Mouse (Mus musculus) kidney, postnatal 0 days (tissue): ENCODE data around the gene Cnnm2. TPM values are rescaled to one million over a fixed set of nuclear protein-coding genes. Genes with fewer than 3 reads are reported as not detected.

Source experiments
- ATAC-seq: fragments of 200-750 bp; cut with Nextera tagmentation; replicated peaks from 2 replicates; pipeline ENCODE4 v1.8.0; 2017; ENCODE audit warnings: low read depth, moderate number of reproducible peaks, moderate TSS enrichment, moderate library complexity; ENCODE audit not compliant: low FRiP score
- DNase-seq: peaks from one replicate; pipeline ENCODE4 v3.0.0-alpha.2; 2016; ENCODE audit warnings: low spot score
- H3K27ac ChIP-seq: fragments of 300-500 bp; sonication (generic); 2 replicates; pipeline ENCODE4 v1.5.1; 2014; ENCODE audit warnings: mild to moderate bottlenecking
- H3K27me3 ChIP-seq: fragments of 300-500 bp; sonication (generic); 2 replicates; pipeline ENCODE4 v1.6.1; 2014; ENCODE audit warnings: low read length, mixed read lengths; ENCODE audit not compliant: insufficient read depth
- H3K36me3 ChIP-seq: fragments of 300-500 bp; sonication (generic); 2 replicates; pipeline ENCODE4 v1.6.1; 2014; ENCODE audit warnings: low read length, mixed read lengths; ENCODE audit not compliant: insufficient read depth
- H3K4me1 ChIP-seq: fragments of 300-500 bp; sonication (generic); replicated peaks from 2 replicates; pipeline ENCODE4 v1.6.1; 2014; ENCODE audit warnings: antibody characterized with exemption, low read length, mixed read lengths; ENCODE audit not compliant: insufficient read depth
- H3K4me2 ChIP-seq: fragments of 300-500 bp; sonication (generic); 2 replicates; pipeline ENCODE4 v1.6.1; 2014; ENCODE audit warnings: mild to moderate bottlenecking, low read length, moderate library complexity, mixed read lengths
- H3K4me3 ChIP-seq: fragments of 300-500 bp; sonication (generic); replicated peaks from 2 replicates; pipeline ENCODE4 v1.5.1; 2014; ENCODE audit warnings: low read depth, low read length
- H3K9ac ChIP-seq: fragments of 300-500 bp; sonication (generic); 2 replicates; pipeline ENCODE4 v1.6.1; 2014; ENCODE audit warnings: low read depth, low read length
- H3K9me3 ChIP-seq: fragments of 300-500 bp; sonication (generic); replicated peaks from 2 replicates; pipeline ENCODE4 v1.6.1; 2016; ENCODE audit warnings: low read length, inconsistent platforms, mixed read lengths
- CTCF ChIP-seq: IDR thresholded peaks from 2 replicates; pipeline ENCODE4 v1.5.1; 2016; ENCODE audit warnings: antibody characterized with exemption, low read depth, mild to moderate bottlenecking, moderate library complexity
- WGBS: fragments of 180-500 bp; shearing (Covaris S2); extraction: QIAGEN DNeasy Blood & Tissue Kit; methylation state at CpG from one replicate; pipeline ENCODE4 v1.1.7; 2014; 5-methylcytosine and 5-hydroxymethylcytosine counted together
- polyA plus RNA-seq: library from polyadenylated mRNA; unstranded; fragments of >200 nt; fragmentation: Nextera tagmentation; extraction: Ambion mirVana; gene quantifications from 2 replicates; pipeline ENCODE4 v1.2.1, GENCODE M21; 2015

The Cnnm2 gene
- polyA plus RNA-seq, 1 experiment from 2014 or later = 11.0 TPM

- no peak for TF ChIP-seq CTCF
- Histone ChIP-seq H3K27me3 (no peaks in the 10 kb centered on the region), H3K4me1 (peaks cover 3% of the 10 kb centered on the region; the same call in 1 of the 2 replicates), H3K9ac (no peak overlapping the region), H3K4me2 (no peak overlapping the region), H3K27ac (no peak overlapping the region), H3K9me3 (no peaks in the 10 kb centered on the region), H3K4me3 (no peak overlapping the region), H3K36me3 (no peaks in the 10 kb centered on the region)
- 40% methylated on average over 6 of the region's 6 CpGs for WGBS
- DNase-seq = no peak
- ATAC-seq = no peak
Measured at GRCm38 (mm10) chr19:46856232-46856631, 94.8 kb downstream of the Cnnm2 start.

GRCm38 (mm10) chr19:46856780-46857179, 95.4 kb downstream of the Cnnm2 start:
- Histone ChIP-seq H3K27me3 (no peaks in the 10 kb centered on the region), H3K4me2 (no peak overlapping the region), H3K9me3 (no peaks in the 10 kb centered on the region), H3K4me3 (no peak overlapping the region), H3K4me1 (peaks cover 3% of the 10 kb centered on the region; the same call in 1 of the 2 replicates), H3K36me3 (no peaks in the 10 kb centered on the region), H3K9ac (no peak overlapping the region), H3K27ac (no peak overlapping the region)
- 36% methylated on average over 10 of the region's 10 CpGs for WGBS
- no peak for TF ChIP-seq CTCF
- no peak for DNase-seq
- ATAC-seq = no peak

GRCm38 (mm10) chr19:46857277-46857989, 96.0 kb downstream of the Cnnm2 start:
- no peaks in the 10 kb centered on the region for H3K27me3 ChIP-seq
- H3K4me1 ChIP-seq = peaks cover 3% of the 10 kb centered on the region; the same call in 1 of the 2 replicates
- no peak overlapping the region for H3K4me2 ChIP-seq
- H3K36me3 ChIP-seq = no peaks in the 10 kb centered on the region
- peak; percentile 61 for TF ChIP-seq CTCF
- no peaks in the 10 kb centered on the region for H3K9me3 ChIP-seq
- ATAC-seq (0 out of 2 replicates have a peak, but pooled peaks have one; percentile 40), DNase-seq (peak; percentile 44)
- H3K27ac ChIP-seq = no peak overlapping the region
- no peak overlapping the region for H3K9ac ChIP-seq
- 53% methylated on average over 9 of the region's 9 CpGs for WGBS
- H3K4me3 ChIP-seq = no peak overlapping the region

- H3K9ac ChIP-seq = no peak overlapping the region
- H3K9me3 ChIP-seq = no peaks in the 10 kb centered on the region
- H3K4me3 ChIP-seq = no peak overlapping the region
- TF ChIP-seq CTCF = no peak
- no peak for DNase-seq
- H3K4me1 ChIP-seq = peaks cover 3% of the 10 kb centered on the region; the same call in 1 of the 2 replicates
- ATAC-seq = no peak
- H3K27ac ChIP-seq = no peak overlapping the region
- no peak overlapping the region for H3K4me2 ChIP-seq
- 89% methylated on average over 7 of the region's 7 CpGs for WGBS
- no peaks in the 10 kb centered on the region for H3K36me3 ChIP-seq
- no peaks in the 10 kb centered on the region for H3K27me3 ChIP-seq
Measured at GRCm38 (mm10) chr19:46858200-46858599, 96.8 kb downstream of the Cnnm2 start.

- TF ChIP-seq CTCF = no peak
- H3K4me3 ChIP-seq = no peak overlapping the region
- no peak overlapping the region for H3K27ac ChIP-seq
- H3K4me2 ChIP-seq = no peak overlapping the region
- 34% methylated on average over 3 of the region's 3 CpGs for WGBS
- H3K27me3 ChIP-seq = no peaks in the 10 kb centered on the region
- no peaks in the 10 kb centered on the region for H3K9me3 ChIP-seq
- no peak for DNase-seq
- H3K4me1 ChIP-seq = no peaks in the 10 kb centered on the region
- H3K9ac ChIP-seq = no peak overlapping the region
- no peaks in the 10 kb centered on the region for H3K36me3 ChIP-seq
- ATAC-seq = no peak
Measured at GRCm38 (mm10) chr19:46862556-46862955, 101.2 kb downstream of the Cnnm2 start.

- no peaks in the 10 kb centered on the region for H3K9me3 ChIP-seq
- ATAC-seq = no peak
- H3K4me2 ChIP-seq = no peak overlapping the region
- no peak for DNase-seq
- H3K4me3 ChIP-seq = no peak overlapping the region
- H3K36me3 ChIP-seq = no peaks in the 10 kb centered on the region
- H3K27me3 ChIP-seq = no peaks in the 10 kb centered on the region
- 90% methylated on average over 17 of the region's 17 CpGs for WGBS
- no peak for TF ChIP-seq CTCF
- H3K27ac ChIP-seq = no peak overlapping the region
- H3K9ac ChIP-seq = no peak overlapping the region
- no peaks in the 10 kb centered on the region for H3K4me1 ChIP-seq
Measured at GRCm38 (mm10) chr19:46863236-46863927, 102.0 kb downstream of the Cnnm2 start.
